Mouse (Mus musculus) small intestine, adult 2 months (tissue): ENCODE data around the gene Ppp6r3.

Experiments
- CTCF ChIP-seq: fragments of 200-500 bp; IDR thresholded peaks from 2 replicates; pipeline ENCODE4 v1.5.1; 2012; ENCODE audit warnings: low read depth, mild to moderate bottlenecking, control low read depth, inconsistent platforms, low read length, moderate library complexity, mixed read lengths; ENCODE audit not compliant: insufficient replicate concordance, insufficient read length; ENCODE audit errors: extremely low read depth
- POLR2A ChIP-seq: fragments of 200-500 bp; IDR thresholded peaks from 2 replicates; pipeline ENCODE4 v1.6.1; 2012; ENCODE audit warnings: low read depth, mild to moderate bottlenecking, control low read depth, inconsistent platforms, low read length, moderate library complexity

- TF ChIP-seq CTCF (no peak), POLR2A (no peak)
Observed at GRCm38 (mm10) chr19:3556169-3556827, 19.3 kb downstream of the Ppp6r3 start.
